Mouse (Mus musculus): ENCODE data around the gene Gm40460. TPM values are rescaled to one million over a fixed set of nuclear protein-coding genes. Genes with fewer than 3 reads are reported as not detected.
"Not testable (repeated sequence)": the region's sequence is repeated elsewhere in the genome, so short reads cannot be mapped to it uniquely, and the experiment has no call there.

The Gm40460 gene
- polyA plus RNA-seq, 1 experiment from 2014 or later, result not detected

- no peak for DNase-seq (ENCODE audit: low spot score)
- Histone ChIP-seq H3K36me3 (replicated peaks) (no peaks in the 10 kb centered on the region), H3K27ac (replicated peaks) (no peak overlapping the region), H3K4me3 (no peak overlapping the region), H3K27me3 (replicated peaks; ENCODE audit: low read depth, poor library complexity, severe bottlenecking) (no peaks in the 10 kb centered on the region), H3K9me3 (peaks cover 16% of the 10 kb centered on the region; the same call in 1 of the 2 replicates), H3K4me1 (peaks cover 9% of the 10 kb centered on the region)
- 24% methylated on average over 1 of the region's 1 CpGs for WGBS
These were observed 9.3 kb downstream of the Gm40460 start for GRCm38 (mm10) chr7:142231540-142231939.

DNA sequence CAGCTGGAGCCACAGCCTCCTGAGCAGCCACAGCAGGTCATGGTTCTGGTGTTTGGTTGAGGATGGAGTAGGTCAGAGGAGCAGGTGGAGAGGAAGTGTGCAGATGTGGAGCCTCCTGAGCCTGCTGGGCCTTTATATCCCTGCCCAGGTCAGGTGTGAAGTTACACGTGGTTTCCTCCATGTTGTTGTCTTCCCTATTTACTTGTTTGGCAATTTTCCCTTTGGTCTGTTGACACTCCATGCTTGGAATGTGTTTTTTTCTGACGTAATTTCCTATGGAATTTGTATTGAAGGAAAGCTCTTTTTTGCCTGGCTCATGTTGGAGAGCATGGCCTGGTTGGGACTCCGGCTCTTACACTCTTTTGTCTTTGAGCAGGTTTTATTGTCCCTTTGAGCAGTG is 11.0 kb downstream of the Gm40460 start, which contains the start of gene Krtap5-5:
Krtap5-5 (minus strand) TSS at position 101 of the 400 bp plus-strand sequence.
- H3K27me3 ChIP-seq (replicated peaks; ENCODE audit: low read depth, poor library complexity, severe bottlenecking); H3K9me3 ChIP-seq; H3K36me3 ChIP-seq (replicated peaks); DNase-seq (ENCODE audit: low spot score); H3K27ac ChIP-seq (replicated peaks); H3K4me3 ChIP-seq: not testable (repeated sequence)
- WGBS, result 62% methylated on average over 3 of the region's 3 CpGs
- peaks cover 16% of the 10 kb centered on the region for H3K4me1 ChIP-seq

- Histone ChIP-seq H3K4me1 (peaks cover 15% of the 10 kb centered on the region), H3K27ac (replicated peaks) (no peak overlapping the region), H3K9me3 (no peaks in the 10 kb centered on the region), H3K36me3 (replicated peaks) (no peaks in the 10 kb centered on the region), H3K4me3 (no peak overlapping the region), H3K27me3 (replicated peaks; ENCODE audit: low read depth, poor library complexity, severe bottlenecking) (no peaks in the 10 kb centered on the region)
- peak; percentile 38 for DNase-seq (ENCODE audit: low spot score)
- 39% methylated on average over 2 of the region's 2 CpGs for WGBS
These were observed 16.4 kb downstream of the Gm40460 start for GRCm38 (mm10) chr7:142224518-142224917.

GRCm38 (mm10) chr7:142212136-142212535 is 28.7 kb downstream of the Gm40460 start:
- H3K27me3 ChIP-seq (replicated peaks; ENCODE audit: low read depth, poor library complexity, severe bottlenecking); H3K27ac ChIP-seq (replicated peaks); DNase-seq (ENCODE audit: low spot score); H3K36me3 ChIP-seq (replicated peaks); H3K9me3 ChIP-seq; H3K4me3 ChIP-seq; H3K4me1 ChIP-seq: not testable (repeated sequence)
- WGBS, result 64% methylated on average over 1 of the region's 1 CpGs

DNA sequence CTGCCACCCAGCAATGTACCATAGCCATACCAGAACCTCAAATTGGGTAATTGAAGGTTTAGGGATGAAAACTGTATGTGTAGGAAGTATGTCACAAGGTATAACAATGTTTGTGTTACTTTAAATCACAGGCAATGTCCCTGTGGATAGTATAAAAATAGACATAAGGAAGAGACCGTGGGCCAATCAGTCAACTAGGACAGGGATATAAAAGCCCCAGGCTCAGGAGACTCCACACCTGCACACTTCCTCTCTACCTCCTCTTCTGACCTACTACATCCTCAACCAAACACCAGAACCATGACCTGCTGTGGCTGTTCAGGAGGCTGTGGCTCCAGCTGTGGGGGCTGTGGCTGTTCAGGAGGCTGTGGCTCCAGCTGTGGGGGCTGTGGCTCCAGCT is 29.3 kb downstream of the Gm40460 start, which contains the start of gene Gm7579:
Gm7579 (plus strand) TSS at position 301 of the 400 bp plus-strand sequence.
- Histone ChIP-seq H3K27me3 (replicated peaks; ENCODE audit: low read depth, poor library complexity, severe bottlenecking) (no peaks in the 10 kb centered on the region), H3K36me3 (replicated peaks) (no peaks in the 10 kb centered on the region), H3K27ac (replicated peaks) (no peak within 1 kb of the TSS), H3K4me3 (no peak within 1 kb of the TSS), H3K4me1 (no peaks in the 10 kb centered on the region), H3K9me3 (no peaks in the 10 kb centered on the region)
- 68% methylated on average over 1 of the region's 1 CpGs for WGBS
- DNase-seq (ENCODE audit: low spot score), result no peak

GRCm38 (mm10) chr7:142206891-142207290 is 34.0 kb downstream of the Gm40460 start:
- not testable (repeated sequence) for DNase-seq (ENCODE audit: low spot score); H3K27ac ChIP-seq (replicated peaks); H3K27me3 ChIP-seq (replicated peaks; ENCODE audit: low read depth, poor library complexity, severe bottlenecking); H3K4me3 ChIP-seq; H3K9me3 ChIP-seq; H3K4me1 ChIP-seq; H3K36me3 ChIP-seq (replicated peaks)
- WGBS, result 69% methylated on average over 5 of the region's 5 CpGs

GRCm38 (mm10) chr7:142205488-142205887 is 35.4 kb downstream of the Gm40460 start:
- no peak overlapping the region for H3K27ac ChIP-seq (replicated peaks)
- H3K36me3 ChIP-seq (replicated peaks), result no peaks in the 10 kb centered on the region
- H3K9me3 ChIP-seq, result no peaks in the 10 kb centered on the region
- H3K4me1 ChIP-seq, result no peaks in the 10 kb centered on the region
- peaks cover 8% of the 10 kb centered on the region; the same call in 1 of the 2 replicates for H3K27me3 ChIP-seq (replicated peaks; ENCODE audit: low read depth, poor library complexity, severe bottlenecking)
- no peak overlapping the region for H3K4me3 ChIP-seq
- no peak for DNase-seq (ENCODE audit: low spot score)

- Histone ChIP-seq H3K9me3 (no peaks in the 10 kb centered on the region), H3K4me3 (no peak within 1 kb of the TSS), H3K4me1 (no peaks in the 10 kb centered on the region), H3K27ac (replicated peaks) (no peak within 1 kb of the TSS), H3K27me3 (replicated peaks; ENCODE audit: low read depth, poor library complexity, severe bottlenecking) (peaks cover 8% of the 10 kb centered on the region; the same call in 1 of the 2 replicates), H3K36me3 (replicated peaks) (no peaks in the 10 kb centered on the region)
- no peak for DNase-seq (ENCODE audit: low spot score)
- WGBS, result 72% methylated on average over 1 of the region's 1 CpGs
These were observed 39.8 kb downstream of the Gm40460 start, which contains the start of gene Krtap5-3 for GRCm38 (mm10) chr7:142201064-142201463. TSS of gene Krtap5-3 (plus strand) at chr7:142201364.

DNA sequence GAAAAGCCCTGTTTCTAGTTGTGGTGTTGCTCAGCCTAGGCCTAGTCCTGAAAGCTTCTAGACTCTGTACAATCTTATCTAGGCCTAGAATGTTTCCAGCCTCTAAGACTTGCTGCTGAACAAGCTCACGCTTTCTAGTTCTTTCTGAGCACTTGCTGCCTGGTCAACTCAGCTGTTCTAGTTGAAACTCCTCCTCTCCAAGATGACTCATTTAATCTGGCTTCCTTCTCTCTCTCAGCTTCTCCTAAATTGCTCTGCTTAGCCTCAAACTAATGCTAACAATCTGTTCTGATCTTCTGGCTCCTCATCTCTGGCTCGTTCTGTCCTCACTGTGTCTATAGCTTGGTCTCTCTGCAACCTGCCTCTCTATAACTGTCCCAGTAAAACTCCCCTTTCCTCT is 42.1 kb downstream of the Gm40460 start:
- Histone ChIP-seq H3K27ac (replicated peaks) (no peak overlapping the region), H3K4me1 (no peaks in the 10 kb centered on the region), H3K9me3 (no peaks in the 10 kb centered on the region), H3K4me3 (no peak overlapping the region), H3K27me3 (replicated peaks; ENCODE audit: low read depth, poor library complexity, severe bottlenecking) (peaks cover 8% of the 10 kb centered on the region; the same call in 1 of the 2 replicates), H3K36me3 (replicated peaks) (no peaks in the 10 kb centered on the region)
- no peak for DNase-seq (ENCODE audit: low spot score)
- WGBS, result 85% methylated on average over 2 of the region's 2 CpGs

Other genes with a start within 250 kb of the Gm40460 start
- gene Mob2, start 180.0 kb downstream of the Gm40460 start, polyA plus RNA-seq (2016; fragmentation: Nextera tagmentation; extraction: Ambion mirVana), result 67.4 and 68.0 TPM in 2 replicates
- 3.2 and 3.4 TPM in 2 replicates for gene Dusp8, start 145.2 kb downstream of the Gm40460 start, polyA plus RNA-seq (2016; fragmentation: Nextera tagmentation; extraction: Ambion mirVana)
- gene Gm45618, start 120.3 kb downstream of the Gm40460 start, polyA plus RNA-seq (2016; fragmentation: Nextera tagmentation; extraction: Ambion mirVana), result not detected in 2 replicates
- not detected in 2 replicates for gene Gm39115, start 105.0 kb downstream of the Gm40460 start, polyA plus RNA-seq (2016; fragmentation: Nextera tagmentation; extraction: Ambion mirVana)
- not detected in 2 replicates for gene Gm45337, start 96.5 kb downstream of the Gm40460 start, polyA plus RNA-seq (2016; fragmentation: Nextera tagmentation; extraction: Ambion mirVana)
- gene Gm29735, start 84.0 kb downstream of the Gm40460 start, polyA plus RNA-seq (2016; fragmentation: Nextera tagmentation; extraction: Ambion mirVana), result not detected in 2 replicates
- not detected in 2 replicates for gene Gm4553, start 75.3 kb downstream of the Gm40460 start, polyA plus RNA-seq (2016; fragmentation: Nextera tagmentation; extraction: Ambion mirVana)
- gene Krtap5-2, start 65.1 kb downstream of the Gm40460 start, polyA plus RNA-seq (2016; fragmentation: Nextera tagmentation; extraction: Ambion mirVana), result not detected in 2 replicates
- gene Gm10153, start 50.7 kb downstream of the Gm40460 start, polyA plus RNA-seq (2016; fragmentation: Nextera tagmentation; extraction: Ambion mirVana), result not detected in 2 replicates
- not detected in 2 replicates for gene Krtap5-3, start 39.7 kb downstream of the Gm40460 start, polyA plus RNA-seq (2016; fragmentation: Nextera tagmentation; extraction: Ambion mirVana)
- gene Gm7579, start 29.2 kb downstream of the Gm40460 start, polyA plus RNA-seq (2016; fragmentation: Nextera tagmentation; extraction: Ambion mirVana), result not detected in 2 replicates
- gene Krtap5-5, start 11.1 kb downstream of the Gm40460 start, polyA plus RNA-seq (2016; fragmentation: Nextera tagmentation; extraction: Ambion mirVana), result not detected in 2 replicates
- gene Gm2431, start 17.3 kb upstream of the Gm40460 start, polyA plus RNA-seq (2016; fragmentation: Nextera tagmentation; extraction: Ambion mirVana), result not detected in 2 replicates
- gene Gm4559, start 33.3 kb upstream of the Gm40460 start, polyA plus RNA-seq (2016; fragmentation: Nextera tagmentation; extraction: Ambion mirVana), result not detected in 2 replicates
- not detected in 2 replicates for gene Krtap5-1, start 56.0 kb upstream of the Gm40460 start, polyA plus RNA-seq (2016; fragmentation: Nextera tagmentation; extraction: Ambion mirVana)
- gene Krtap5-4, start 62.5 kb upstream of the Gm40460 start, polyA plus RNA-seq (2016; fragmentation: Nextera tagmentation; extraction: Ambion mirVana), result not detected in 2 replicates
- gene Ifitm10, start 132.7 kb upstream of the Gm40460 start, polyA plus RNA-seq (2016; fragmentation: Nextera tagmentation; extraction: Ambion mirVana), result 2.2 and 3.0 TPM in 2 replicates
- not detected in 2 replicates for gene Gm49369, start 141.6 kb upstream of the Gm40460 start, polyA plus RNA-seq (2016; fragmentation: Nextera tagmentation; extraction: Ambion mirVana)
- 151 and 158 TPM in 2 replicates for gene Ctsd, start 147.0 kb upstream of the Gm40460 start, polyA plus RNA-seq (2016; fragmentation: Nextera tagmentation; extraction: Ambion mirVana)
- not detected in 2 replicates for gene Syt8, start 193.8 kb upstream of the Gm40460 start, polyA plus RNA-seq (2016; fragmentation: Nextera tagmentation; extraction: Ambion mirVana)
- 1.7 and 2.5 TPM in 2 replicates for gene Tnni2, start 200.7 kb upstream of the Gm40460 start, polyA plus RNA-seq (2016; fragmentation: Nextera tagmentation; extraction: Ambion mirVana)
- gene Lsp1, start 219.7 kb upstream of the Gm40460 start, polyA plus RNA-seq (2016; fragmentation: Nextera tagmentation; extraction: Ambion mirVana), result 20.9 and 21.4 TPM in 2 replicates